Mouse (Mus musculus) hematopoietic stem cell, adult 5-6 weeks (primary cell): Measurements from ENCODE around the gene Pde4d. TPM values are rescaled to one million over a fixed set of nuclear protein-coding genes. Genes with fewer than 3 reads are reported as not detected.

Source experiments
- ATAC-seq, 2 experiments: fragments of 125-278 bp in 1 of 2; replicated peaks in 1 of 2; 2 replicates each; pipeline ENCODE4 v1.8.0; 2016 to 2017; ENCODE audit warnings: inconsistent platforms in 2 of 2, mild to moderate bottlenecking in 2 of 2, moderate number of reproducible peaks in 2 of 2, low read depth in 1 of 2, moderate TSS enrichment in 1 of 2; ENCODE audit not compliant: low FRiP score in 2 of 2, poor library complexity in 2 of 2, severe bottlenecking in 2 of 2, insufficient read depth in 1 of 2, low TSS enrichment in 1 of 2
- total RNA-seq: library from RNA; stranded (forward); fragments of 172-1452, 232-1000 nt; gene quantifications from 2 replicates; pipeline ENCODE4 v1.2.3, GENCODE M21; 2017

Pde4d gene
- total RNA-seq, 1 experiment from 2014 or later, result 29.6 TPM

DNA sequence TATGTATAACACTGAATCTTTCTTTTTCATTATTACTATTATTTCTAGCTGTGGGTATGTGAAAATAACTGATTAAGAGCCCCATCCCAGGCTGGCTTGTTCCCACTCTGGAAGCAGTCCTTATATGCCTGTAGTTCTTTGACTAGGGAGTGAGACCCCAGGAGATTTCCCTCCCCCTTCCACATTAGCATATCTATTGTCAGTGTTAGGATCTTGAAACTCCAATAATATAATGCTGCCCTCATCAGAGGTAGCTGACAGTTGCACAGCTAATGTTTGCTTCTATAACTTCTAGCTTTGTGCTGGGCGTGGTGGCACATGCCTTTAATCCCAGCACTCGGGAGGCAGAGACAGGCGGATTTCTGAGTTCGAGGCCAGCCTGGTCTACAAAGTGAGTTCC is 1178.9 kb downstream of the Pde4d start:
- no peak for ATAC-seq

DNA sequence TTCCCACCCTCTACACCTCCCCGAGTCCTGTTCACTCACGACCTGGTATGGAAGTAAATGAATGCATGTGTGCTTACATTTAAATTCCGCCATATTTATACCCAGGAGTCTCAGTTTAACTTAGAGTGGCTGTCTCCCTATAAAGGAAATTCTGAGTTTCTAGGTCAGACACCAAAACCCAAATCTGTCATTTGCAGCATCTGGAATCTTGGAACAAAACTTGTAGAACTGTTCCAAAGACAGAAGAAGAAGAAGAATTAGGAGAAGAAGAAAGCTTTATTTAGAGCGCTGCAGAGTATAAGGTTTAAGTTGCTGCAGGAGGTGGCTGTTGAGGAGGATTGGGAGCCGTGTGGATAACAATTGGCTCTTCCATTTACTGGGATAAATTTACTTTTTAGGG is 1179.5 kb downstream of the Pde4d start:
- no peak for ATAC-seq

DNA sequence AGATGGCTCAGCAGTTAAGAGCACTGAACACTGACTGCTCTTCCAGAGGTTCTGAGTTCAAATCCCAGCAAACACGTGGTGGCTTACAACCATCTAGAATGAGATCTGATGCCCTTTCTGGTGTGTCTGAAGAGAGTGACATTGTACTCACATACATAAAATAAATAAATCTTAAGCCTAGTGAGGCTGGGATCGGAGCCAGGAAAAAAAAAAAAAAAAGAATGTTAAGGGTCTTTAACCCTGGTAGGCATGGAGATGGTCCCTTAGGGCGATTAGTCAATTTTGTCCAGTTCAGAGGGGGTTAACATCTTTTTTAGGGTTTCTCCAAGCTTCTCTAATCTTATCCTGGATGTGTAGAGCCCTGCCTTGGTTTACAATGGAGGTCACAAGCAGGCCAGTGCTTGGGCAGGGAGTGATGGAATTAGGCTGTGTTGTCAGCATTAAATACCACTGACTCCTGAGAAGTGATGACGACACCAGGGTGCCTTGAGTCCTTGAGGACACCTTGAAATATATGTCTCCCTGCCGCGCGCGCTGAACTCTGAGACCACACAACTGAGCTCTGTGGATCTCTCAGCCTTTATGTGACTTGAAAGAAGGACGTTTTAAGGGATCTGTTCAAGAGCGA is 1181.8 kb downstream of the Pde4d start:
- ATAC-seq, result no peak

DNA sequence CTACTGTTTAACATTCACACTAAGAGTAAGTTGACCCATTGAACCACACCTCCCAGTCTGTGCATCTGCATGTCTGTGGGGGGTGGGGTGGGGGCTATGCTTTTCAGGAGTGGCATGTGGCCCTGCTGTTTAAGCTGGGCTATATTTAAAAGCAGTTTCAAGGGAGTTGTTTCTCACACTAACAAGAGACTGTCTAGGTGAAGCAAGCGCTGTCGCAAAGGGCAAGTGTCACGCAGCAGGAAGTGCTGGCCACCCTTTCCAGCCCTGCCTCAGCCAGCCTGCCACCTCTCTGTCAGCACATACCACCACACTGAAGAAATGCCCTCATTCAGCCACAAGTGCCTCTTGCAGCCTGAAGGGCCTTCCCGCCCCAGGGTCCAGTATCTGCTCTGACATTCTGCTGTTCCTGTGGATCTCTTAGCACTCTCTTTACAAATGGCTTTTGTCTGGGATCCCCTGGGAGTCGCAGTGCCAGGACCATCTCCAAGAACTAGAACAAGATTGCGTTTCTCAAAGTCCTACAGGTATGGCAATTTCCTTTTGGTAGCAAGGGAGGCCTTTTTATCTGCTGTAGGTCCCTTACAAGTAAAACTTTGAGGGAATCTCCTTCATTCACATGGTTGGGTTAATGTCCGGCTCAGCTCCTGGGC is 1182.8 kb downstream of the Pde4d start:
- ATAC-seq, result peak; percentile 91 to 92

DNA sequence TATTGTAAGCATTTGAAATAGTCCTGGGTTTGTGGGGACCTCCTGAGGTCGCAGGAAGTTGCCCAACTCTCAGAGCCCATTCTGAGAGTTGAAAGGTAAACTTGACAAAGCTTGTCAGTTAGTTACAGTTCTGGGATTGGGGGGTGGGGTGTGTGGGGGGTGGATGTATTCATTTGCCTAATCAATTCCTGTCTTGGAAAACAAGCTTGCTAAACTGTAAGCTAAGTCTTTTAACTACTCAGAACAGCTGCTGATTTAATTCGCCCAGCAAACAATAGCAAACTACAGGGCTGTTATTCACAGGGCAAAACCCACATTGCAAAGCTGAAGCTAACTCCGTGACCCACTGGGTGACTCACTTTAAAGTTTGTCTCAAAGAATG is 1183.3 kb downstream of the Pde4d start:
- ATAC-seq, result peak in 1 of 2 experiments; percentile 14; a peak in 1 of 4 replicates

DNA sequence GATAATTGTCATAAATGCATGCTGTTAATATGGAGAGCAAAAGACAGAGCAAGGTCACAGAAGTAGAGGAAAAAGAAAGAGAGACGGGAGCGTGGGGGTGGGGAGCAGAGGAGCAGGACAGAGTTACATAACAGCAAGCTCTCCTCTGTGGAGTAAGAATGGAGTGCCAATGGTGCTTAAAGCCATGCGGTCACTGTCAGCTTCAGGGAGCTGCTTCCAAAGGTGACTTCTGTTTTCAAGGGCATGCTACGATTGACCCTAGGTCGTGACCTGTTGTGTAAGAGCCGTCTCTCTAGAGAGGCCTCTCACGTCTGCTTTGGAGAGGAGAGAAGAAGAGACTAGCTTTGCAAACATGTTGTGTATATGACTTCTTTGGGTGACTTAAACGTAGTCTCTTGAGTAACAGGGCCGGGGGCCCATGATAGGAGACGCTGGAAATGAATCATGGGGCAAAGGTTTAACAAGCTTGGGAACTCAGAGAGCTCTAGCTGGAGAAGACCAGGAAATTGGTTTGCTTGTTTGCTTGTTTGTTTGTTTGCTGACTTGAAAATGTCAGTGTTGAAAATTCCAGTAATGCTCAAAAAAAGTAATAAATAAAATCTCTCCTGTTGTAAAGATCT is 1186.3 kb downstream of the Pde4d start:
- peak in 1 of 2 experiments; percentile 23; a peak in 1 of 4 replicates for ATAC-seq

DNA sequence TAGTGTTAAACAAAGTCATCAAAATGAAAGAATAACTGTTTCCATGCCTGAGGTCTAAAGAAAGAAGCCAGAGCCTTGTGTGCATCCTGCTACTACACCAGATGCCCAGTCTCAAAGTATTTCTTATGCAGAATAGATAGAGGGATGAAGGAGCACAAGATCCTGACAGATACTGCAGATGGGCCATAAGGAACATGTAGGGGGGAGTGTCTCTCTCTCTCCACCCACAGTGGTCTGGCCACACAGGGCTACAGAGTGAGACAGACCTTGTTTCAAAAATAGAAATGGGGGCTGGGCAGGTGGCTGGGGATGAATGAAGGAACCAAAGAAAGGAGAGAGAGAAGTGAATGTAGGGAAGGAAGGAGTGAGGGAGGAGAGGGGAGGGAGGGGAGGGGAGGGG is 1188.5 kb downstream of the Pde4d start:
- ATAC-seq, result no peak

DNA sequence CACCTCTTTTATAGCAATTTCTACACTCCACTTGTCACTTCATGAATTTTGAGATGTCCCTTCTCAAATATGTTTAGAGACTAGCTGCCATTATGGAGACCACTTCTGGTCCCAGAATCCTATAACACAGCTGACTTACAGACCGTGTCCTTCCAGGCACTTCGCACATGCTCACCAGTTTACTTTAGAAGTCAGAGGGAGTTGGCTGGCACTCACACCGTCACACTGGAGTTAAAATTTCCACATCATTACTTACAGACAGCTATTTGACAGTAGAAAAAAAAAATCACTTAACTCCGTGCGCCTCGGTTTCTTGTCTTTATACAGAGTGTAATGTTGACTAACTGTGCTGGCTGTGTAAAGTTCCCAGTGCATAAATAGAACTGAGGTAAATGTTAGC is 1189.5 kb downstream of the Pde4d start:
- ATAC-seq, result no peak

DNA sequence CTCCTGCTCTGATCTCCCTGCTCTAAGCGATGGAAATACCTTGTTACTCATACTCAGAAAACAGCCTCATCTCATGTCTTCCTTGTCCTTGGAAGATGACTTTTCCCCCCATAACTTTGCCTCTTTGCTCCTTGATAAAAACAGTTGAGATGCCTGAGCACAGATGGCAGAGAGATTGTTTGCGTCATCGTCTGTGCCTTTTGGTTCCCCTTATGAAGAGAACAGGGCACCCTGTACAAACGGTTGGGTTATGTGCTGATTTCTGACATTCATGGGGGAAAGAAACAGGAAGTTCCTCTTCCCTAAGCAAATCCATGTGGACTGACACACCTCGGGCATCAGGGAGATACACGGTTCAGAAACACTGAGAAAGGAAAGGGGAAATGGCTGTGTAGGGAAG is 1191.8 kb downstream of the Pde4d start:
- peak in 1 of 2 experiments; percentile 29; a peak in 1 of 4 replicates for ATAC-seq

DNA sequence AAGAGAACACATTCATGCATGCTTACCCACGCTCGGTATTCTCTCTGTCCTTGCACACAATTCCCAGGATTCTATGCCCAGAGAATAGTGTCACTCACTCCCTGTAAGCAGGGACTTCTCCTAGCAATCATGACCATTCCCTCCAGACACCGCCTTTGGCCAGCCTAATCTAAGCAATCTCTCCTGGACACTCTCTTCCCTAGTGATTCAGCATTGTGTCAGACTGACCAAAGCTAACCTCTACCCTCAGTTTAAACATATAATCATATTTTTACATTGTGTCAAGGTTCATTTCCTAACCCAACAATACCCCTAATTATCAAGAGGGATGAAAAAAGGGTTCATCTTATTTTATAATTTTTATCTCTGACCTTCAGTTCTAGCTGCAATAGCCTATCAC is 1193.7 kb downstream of the Pde4d start:
- ATAC-seq, result no peak

DNA sequence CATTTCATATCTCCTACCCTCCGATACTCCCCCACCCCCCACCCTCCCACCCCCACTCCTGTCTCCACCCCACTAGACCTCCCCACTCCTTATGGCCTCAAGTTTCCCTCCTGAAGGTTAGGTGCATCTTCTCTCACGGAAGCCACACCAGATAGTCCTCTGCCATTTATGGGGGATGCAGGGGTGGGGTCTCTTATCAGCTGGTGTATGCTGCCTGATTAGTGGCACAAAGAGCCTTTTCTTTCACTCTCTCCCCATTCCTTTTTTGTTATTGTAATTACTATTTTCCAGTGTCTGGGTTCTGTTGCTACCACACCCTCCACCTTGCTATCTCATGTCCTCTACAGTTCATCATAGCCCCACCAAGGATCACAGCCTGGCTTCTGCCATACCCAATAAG is 1194.3 kb downstream of the Pde4d start:
- no peak for ATAC-seq

DNA sequence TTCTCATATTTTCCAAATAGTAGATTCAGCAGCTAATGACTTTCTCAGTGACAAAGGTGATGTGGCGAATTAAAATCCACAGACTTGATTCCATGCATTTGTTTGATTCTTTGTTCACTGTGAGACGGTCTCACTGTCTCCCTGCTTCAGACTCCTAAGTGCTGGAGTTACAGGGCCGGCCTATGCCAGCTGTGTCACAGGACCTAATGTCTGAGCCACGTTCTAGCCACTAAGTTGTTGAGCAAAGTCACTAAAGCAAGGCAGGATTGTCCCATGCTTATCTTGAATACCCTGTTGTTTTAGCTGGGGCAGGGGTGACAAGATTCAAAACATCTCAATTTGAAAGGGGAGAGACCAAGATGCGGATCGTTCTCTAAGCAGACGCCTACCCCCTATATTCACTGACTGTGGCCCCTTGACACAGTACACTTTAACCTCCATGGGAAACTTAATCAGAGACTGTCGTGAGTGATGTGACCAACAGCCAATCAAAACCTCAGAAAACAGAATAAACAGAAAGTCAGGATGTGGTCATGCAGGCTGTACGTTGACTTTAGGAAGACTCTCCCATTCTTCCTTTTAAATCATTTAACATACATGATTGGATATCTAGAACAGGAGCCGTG is 1195.6 kb downstream of the Pde4d start:
- ATAC-seq, result peak in 1 of 2 experiments; percentile 36; a peak in 2 of 4 replicates

DNA sequence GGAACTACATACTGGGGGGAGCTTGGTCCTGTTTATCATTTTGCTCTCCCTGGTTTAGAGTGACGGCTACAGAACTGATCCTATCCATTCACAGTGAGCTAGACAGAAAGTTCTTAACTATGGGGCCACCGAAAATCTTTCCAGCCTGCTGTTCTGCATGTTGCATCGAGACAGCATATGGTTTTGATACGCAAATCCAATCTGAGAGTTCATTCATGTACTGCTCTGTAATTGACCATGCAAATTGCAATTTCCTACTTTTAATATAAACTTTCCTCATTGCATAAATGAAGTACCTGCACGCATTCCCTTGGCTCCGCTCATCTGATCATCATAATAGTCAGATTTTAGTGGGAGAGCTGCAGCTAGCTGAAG is 1196.1 kb downstream of the Pde4d start:
- ATAC-seq, result no peak

DNA sequence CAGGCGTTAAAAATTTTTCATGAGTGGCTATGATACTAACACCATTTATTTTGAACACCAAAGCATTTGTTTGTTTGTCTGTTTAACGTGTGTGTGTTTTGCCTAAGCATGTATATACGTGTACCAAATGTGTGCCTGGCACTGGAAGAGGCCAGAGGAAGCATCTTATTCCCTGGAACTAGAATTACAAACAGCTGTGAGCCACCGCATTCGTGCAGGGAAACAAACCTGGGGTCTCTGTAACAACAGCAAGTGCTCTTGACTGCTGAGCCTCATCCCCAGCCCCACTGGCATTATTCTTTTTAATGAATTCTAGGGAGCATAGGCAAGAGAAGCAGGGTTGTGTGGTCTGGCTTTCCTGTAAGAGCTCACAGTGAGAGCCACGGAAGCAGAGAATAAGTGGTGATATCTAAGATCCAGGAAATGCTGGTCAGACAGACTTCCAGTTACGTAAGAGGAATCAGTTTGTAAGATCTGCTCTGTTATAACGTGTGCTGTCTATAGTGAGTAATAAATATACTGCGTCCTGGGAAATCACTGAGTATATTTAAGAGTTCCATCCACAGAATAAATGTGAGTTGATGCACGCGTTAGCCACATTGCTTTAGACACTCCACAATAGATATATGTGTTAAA is 1197.0 kb downstream of the Pde4d start:
- peak; percentile 79 to 84 for ATAC-seq

DNA sequence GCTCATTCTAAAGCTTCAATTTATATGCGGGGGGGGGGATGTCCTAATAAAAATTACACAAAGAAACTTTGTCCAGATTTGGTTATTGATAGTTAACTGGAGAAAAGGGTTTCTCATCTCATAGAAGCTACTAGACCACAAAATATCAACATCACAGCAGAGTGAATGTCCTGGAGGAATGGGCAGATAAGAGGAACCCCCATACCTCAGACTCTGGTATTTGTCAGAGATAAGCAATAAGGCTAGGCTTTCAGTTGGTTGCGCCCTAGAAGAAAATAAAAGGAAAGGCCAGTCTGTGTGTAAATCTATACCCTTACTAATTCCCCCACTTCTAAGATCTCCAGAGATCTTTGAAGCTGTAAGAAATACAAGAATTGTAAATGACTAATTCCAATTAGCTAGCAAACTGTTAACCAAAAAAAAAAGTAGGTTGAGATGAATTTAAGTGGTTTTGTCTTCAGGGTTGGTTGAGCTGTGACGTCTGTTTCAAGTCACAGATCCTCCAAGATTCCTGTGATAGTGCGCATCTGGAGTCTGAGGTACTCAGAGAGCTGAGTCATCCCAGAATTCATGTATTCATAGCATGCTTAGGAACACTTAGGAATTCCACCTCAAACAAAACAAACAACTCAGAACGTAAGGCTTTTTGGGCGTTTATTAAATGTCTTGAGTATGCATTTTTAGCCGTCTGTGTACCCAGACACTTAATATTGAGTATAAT is 1197.9 kb downstream of the Pde4d start:
- peak in 1 of 2 experiments; percentile 37; a peak in 1 of 4 replicates for ATAC-seq

DNA sequence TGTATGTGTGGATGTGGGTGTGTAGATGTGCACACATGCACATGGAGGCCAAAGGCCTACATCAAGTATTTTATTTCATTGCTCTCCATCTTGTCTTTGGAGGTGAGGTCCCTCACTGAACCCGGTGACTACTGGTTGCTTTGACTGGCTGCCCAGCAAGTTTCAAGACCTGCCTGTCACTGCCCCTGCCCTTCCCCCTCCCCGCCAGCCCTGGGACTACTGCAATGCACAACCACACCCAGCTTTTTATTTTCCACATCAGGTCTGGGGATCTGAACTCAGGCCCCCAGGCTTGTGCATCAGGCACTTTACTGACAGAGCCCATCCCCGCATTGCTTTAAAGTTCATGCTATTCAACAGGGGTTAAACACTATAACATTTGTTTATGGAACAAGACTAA is 1198.6 kb downstream of the Pde4d start:
- ATAC-seq, result no peak
